Mouse (Mus musculus): ENCODE results near the gene Dbx2. TPM values are rescaled to one million over a fixed set of nuclear protein-coding genes. Genes with fewer than 3 reads are reported as not detected.

Dbx2 gene
- polyA plus RNA-seq (2012; rRNA removed) (3.8 and 6.6 TPM in 2 replicates), polyA plus RNA-seq (2014; fragmentation: Nextera tagmentation; extraction: Ambion mirVana) (8.6 and 11.6 TPM in 2 replicates)

DNA sequence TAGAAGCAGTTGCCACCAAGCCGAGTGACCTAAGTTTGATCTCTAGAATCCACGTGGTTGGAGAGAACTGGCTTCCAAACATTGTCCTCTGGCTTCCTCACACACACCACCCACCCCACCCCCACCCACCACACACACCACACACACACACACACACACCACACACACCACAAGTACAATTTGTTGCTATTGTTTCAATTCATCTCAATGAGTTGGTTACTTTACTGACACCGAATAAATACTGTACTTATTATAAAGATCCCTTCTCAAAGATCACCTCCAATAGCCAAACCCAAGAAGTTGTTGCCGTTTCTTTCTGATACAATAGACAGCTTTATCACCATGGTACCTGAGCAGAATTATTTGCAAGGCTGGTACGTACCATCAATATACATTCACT is at the start of gene Dbx2:
Dbx2 (minus strand) TSS at position 101 of the 400 bp plus-strand sequence.
- no peak for TF ChIP-seq POLR2A (IDR thresholded peaks at IDR 0.05; ENCODE audit: borderline replicate concordance, extremely low read depth, insufficient read depth, insufficient read length)
- Histone ChIP-seq H3K4me2 (replicated peaks; ENCODE audit: low read depth, low read length, severe bottlenecking) (peak within 1 kb of the TSS; percentile 83), H3K9me3 (ENCODE audit: control insufficient read depth, low read length) (no peaks in the 10 kb centered on the region), H3K9ac (ENCODE audit: low read depth, low read length, severe bottlenecking) (peak within 1 kb of the TSS; percentile 61; the same call in 1 of the 2 replicates), H3K27ac (replicated peaks; ENCODE audit: low read depth, low read length) (no peak within 1 kb of the TSS), H3K36me3 (ENCODE audit: control insufficient read depth, insufficient read depth, low read length) (no peaks in the 10 kb centered on the region), H3K27me3 (ENCODE audit: control insufficient read depth, insufficient read depth, low read length) (peaks cover 43% of the 10 kb centered on the region), H3K4me3 (replicated peaks; ENCODE audit: low read length) (peak within 1 kb of the TSS; percentile 49), H3K4me1 (ENCODE audit: control insufficient read depth, insufficient read depth, low read length) (peaks cover 10% of the 10 kb centered on the region; the same call in 1 of the 2 replicates)
- DNase-seq (ENCODE audit: low spot score), result no peak
- 78% methylated on average over 5 of the region's 5 CpGs for WGBS
- ATAC-seq (ENCODE audit: low FRiP score, low read depth), result no peak

DNA sequence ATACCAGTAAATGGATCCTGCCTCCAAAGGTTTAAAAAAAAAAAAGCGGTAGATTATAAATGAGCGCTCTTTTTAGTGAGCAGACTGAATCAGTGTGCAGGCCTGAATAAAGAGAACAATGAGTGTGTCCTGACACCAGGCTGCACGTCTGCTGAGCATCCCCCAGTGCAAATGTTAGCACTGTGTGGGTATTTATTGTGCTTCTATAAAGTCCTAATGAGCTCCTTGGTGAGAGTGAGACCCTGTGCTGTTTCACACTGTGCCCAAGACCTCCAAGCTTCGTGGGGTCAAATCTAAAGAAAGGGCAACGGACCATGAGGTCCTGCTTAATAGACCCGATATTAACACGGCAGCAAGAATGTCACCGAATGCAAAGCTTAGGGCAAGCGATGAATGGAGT is 46.4 kb upstream of the Dbx2 start:
- Histone ChIP-seq H3K9me3 (ENCODE audit: control insufficient read depth, low read length) (no peaks in the 10 kb centered on the region), H3K27ac (replicated peaks; ENCODE audit: low read depth, low read length) (no peak overlapping the region), H3K27me3 (ENCODE audit: control insufficient read depth, insufficient read depth, low read length) (no peaks in the 10 kb centered on the region), H3K4me3 (replicated peaks; ENCODE audit: low read length) (no peak overlapping the region), H3K9ac (ENCODE audit: low read depth, low read length, severe bottlenecking) (no peak overlapping the region), H3K36me3 (ENCODE audit: control insufficient read depth, insufficient read depth, low read length) (no peaks in the 10 kb centered on the region), H3K4me1 (ENCODE audit: control insufficient read depth, insufficient read depth, low read length) (peaks cover 6% of the 10 kb centered on the region), H3K4me2 (replicated peaks; ENCODE audit: low read depth, low read length, severe bottlenecking) (no peak overlapping the region)
- 55% methylated on average over 9 of the region's 9 CpGs for WGBS
- ATAC-seq (ENCODE audit: low FRiP score, low read depth) (no peak), DNase-seq (ENCODE audit: low spot score) (no peak)
- TF ChIP-seq POLR2A (IDR thresholded peaks at IDR 0.05; ENCODE audit: borderline replicate concordance, extremely low read depth, insufficient read depth, insufficient read length), result no peak

- Histone ChIP-seq H3K4me2 (replicated peaks; ENCODE audit: low read depth, low read length, severe bottlenecking) (no peak overlapping the region), H3K4me3 (replicated peaks; ENCODE audit: low read length) (no peak overlapping the region), H3K9me3 (ENCODE audit: control insufficient read depth, low read length) (no peaks in the 10 kb centered on the region), H3K4me1 (ENCODE audit: control insufficient read depth, insufficient read depth, low read length) (peaks cover 6% of the 10 kb centered on the region), H3K36me3 (ENCODE audit: control insufficient read depth, insufficient read depth, low read length) (no peaks in the 10 kb centered on the region), H3K27ac (replicated peaks; ENCODE audit: low read depth, low read length) (no peak overlapping the region), H3K9ac (ENCODE audit: low read depth, low read length, severe bottlenecking) (no peak overlapping the region), H3K27me3 (ENCODE audit: control insufficient read depth, insufficient read depth, low read length) (no peaks in the 10 kb centered on the region)
- no peak for ATAC-seq (ENCODE audit: low FRiP score, low read depth)
- DNase-seq (ENCODE audit: low spot score), result no peak
- 32% methylated on average over 4 of the region's 4 CpGs for WGBS
- no peak for TF ChIP-seq POLR2A (IDR thresholded peaks at IDR 0.05; ENCODE audit: borderline replicate concordance, extremely low read depth, insufficient read depth, insufficient read length)
These were observed 45.8 kb upstream of the Dbx2 start for GRCm38 (mm10) chr15:95701573-95701972.

DNA sequence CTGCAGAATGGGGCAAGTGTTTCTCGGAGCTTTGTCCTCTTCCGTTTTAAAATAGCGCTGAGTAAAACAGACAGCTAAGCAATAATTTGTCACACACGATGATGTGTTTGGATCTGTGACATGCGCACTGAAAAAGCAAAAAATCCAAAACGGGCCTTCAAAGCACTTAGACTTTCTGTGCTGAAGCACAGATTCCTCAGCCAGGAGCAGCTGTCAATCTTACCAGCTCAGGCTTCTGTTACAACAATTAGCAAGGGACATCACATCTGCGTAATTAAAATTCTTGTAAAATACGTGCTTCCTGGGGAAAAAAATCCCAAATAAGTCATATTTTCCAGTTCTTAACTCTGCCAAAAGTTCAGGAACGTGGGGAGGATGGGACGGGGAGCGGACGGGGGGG is 43.6 kb upstream of the Dbx2 start:
- no peak overlapping the region for H3K9ac ChIP-seq (ENCODE audit: low read depth, low read length, severe bottlenecking)

DNA sequence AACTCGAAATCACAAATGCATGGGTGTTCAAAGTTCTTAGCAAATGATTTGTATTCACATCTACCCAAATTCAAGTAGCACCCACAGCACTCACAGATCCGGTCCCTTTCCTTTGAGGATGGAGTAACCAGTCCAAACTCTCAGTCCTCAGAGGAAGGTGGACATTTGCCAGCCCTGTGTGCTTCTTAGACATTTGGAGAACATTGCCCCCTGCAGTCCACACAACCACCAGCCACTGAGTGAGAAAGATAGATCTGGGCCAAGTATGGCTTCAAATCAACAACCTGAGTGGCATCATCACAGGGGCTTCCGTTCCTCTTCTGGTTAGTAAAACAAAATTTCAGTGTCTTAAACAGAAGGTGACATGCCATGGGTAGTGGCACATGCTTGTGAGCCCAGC is 38.0 kb upstream of the Dbx2 start:
- TF ChIP-seq POLR2A (IDR thresholded peaks at IDR 0.05; ENCODE audit: borderline replicate concordance, extremely low read depth, insufficient read depth, insufficient read length), result no peak
- ATAC-seq (ENCODE audit: low FRiP score, low read depth), result no peak
- 72% methylated on average over 3 of the region's 3 CpGs for WGBS

More for the DNA sequence above, 43.6 kb upstream of the Dbx2 start:
- Histone ChIP-seq H3K4me1 (ENCODE audit: control insufficient read depth, insufficient read depth, low read length) (peaks cover 6% of the 10 kb centered on the region), H3K27me3 (ENCODE audit: control insufficient read depth, insufficient read depth, low read length) (no peaks in the 10 kb centered on the region), H3K4me2 (replicated peaks; ENCODE audit: low read depth, low read length, severe bottlenecking) (no peak overlapping the region), H3K36me3 (ENCODE audit: control insufficient read depth, insufficient read depth, low read length) (no peaks in the 10 kb centered on the region), H3K4me3 (replicated peaks; ENCODE audit: low read length) (no peak overlapping the region), H3K9me3 (ENCODE audit: control insufficient read depth, low read length) (no peaks in the 10 kb centered on the region), H3K27ac (replicated peaks; ENCODE audit: low read depth, low read length) (no peak overlapping the region)
- no peak for TF ChIP-seq POLR2A (IDR thresholded peaks at IDR 0.05; ENCODE audit: borderline replicate concordance, extremely low read depth, insufficient read depth, insufficient read length)
- WGBS, result 56% methylated on average over 12 of the region's 12 CpGs
- DNase-seq (ENCODE audit: low spot score) (no peak), ATAC-seq (ENCODE audit: low FRiP score, low read depth) (no peak)

More for the DNA sequence above, 38.0 kb upstream of the Dbx2 start:
- DNase-seq (ENCODE audit: low spot score), result no peak
- Histone ChIP-seq H3K9ac (ENCODE audit: low read depth, low read length, severe bottlenecking) (no peak overlapping the region), H3K27me3 (ENCODE audit: control insufficient read depth, insufficient read depth, low read length) (no peaks in the 10 kb centered on the region), H3K36me3 (ENCODE audit: control insufficient read depth, insufficient read depth, low read length) (no peaks in the 10 kb centered on the region), H3K27ac (replicated peaks; ENCODE audit: low read depth, low read length) (no peak overlapping the region), H3K4me1 (ENCODE audit: control insufficient read depth, insufficient read depth, low read length) (no peaks in the 10 kb centered on the region), H3K9me3 (ENCODE audit: control insufficient read depth, low read length) (peaks cover 7% of the 10 kb centered on the region; the same call in 1 of the 2 replicates), H3K4me3 (replicated peaks; ENCODE audit: low read length) (no peak overlapping the region), H3K4me2 (replicated peaks; ENCODE audit: low read depth, low read length, severe bottlenecking) (no peak overlapping the region)

Data from limb, embryonic 14.5 days (tissue).